Mouse (Mus musculus) lung, postnatal 4 days (tissue): ENCODE measurements around the gene Msx2.

ENCODE experiments used
- DNase-seq, 2 experiments: peaks; one replicate each; pipeline ENCODE4 v3.0.0; 2021

Msx2 gene

GRCm38 (mm10) chr13:53472614-53473124 is at the start of gene Msx2:
Msx2 (minus strand) TSS chr13:53473074.
- peak; percentile 61 to 79 for DNase-seq

GRCm38 (mm10) chr13:53521468-53521867 is 48.6 kb upstream of the Msx2 start:
- DNase-seq = no peak

- DNase-seq = no peak
These were observed 47.6 kb upstream of the Msx2 start for GRCm38 (mm10) chr13:53520343-53520937.

GRCm38 (mm10) chr13:53519727-53520126 is 46.9 kb upstream of the Msx2 start:
- DNase-seq = no peak

DNA sequence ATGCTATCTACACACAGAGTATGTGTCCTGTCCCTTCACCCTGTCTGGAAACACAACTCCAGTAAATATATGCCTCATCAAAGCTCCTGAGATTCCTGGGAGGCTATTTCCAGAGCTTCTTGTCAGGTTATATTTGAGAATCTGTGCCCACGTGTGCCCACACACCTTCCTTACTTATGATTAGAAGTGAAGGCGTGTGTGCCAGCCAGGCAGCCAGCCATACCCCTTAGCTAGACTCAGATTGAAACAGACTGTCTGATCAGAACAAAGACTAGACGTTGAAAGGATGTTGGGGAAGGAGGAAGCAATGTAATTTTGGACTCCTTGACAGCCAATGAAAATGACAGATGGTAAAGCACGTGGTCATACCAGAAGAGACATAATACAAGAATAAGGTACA is 45.4 kb upstream of the Msx2 start:
- DNase-seq = no peak

DNA sequence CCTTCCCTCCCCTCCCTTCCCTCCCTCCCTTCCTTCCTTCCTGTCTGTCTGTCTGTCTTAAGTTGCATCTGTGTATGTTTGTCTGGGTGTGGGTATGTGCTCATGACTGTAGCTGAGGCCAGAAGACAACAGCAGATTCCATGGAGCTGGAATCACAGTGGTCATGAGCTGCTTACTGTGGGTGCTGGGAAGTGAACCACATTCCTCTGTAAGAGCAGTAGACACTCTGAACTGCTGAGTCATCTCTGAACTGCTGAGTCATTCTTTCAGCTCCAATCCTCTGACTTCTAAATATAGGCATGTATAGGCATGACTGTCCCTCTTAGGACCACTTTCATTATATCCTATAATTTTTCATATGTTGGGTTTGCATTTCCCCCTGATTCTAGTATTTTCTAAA is 41.7 kb upstream of the Msx2 start:
- no peak for DNase-seq

- no peak for DNase-seq
These were observed 38.5 kb upstream of the Msx2 start for GRCm38 (mm10) chr13:53511366-53511765.

GRCm38 (mm10) chr13:53502406-53502805 is 29.5 kb upstream of the Msx2 start:
- DNase-seq = no peak

GRCm38 (mm10) chr13:53501561-53502253 is 28.8 kb upstream of the Msx2 start:
- DNase-seq = no peak

- no peak for DNase-seq
These were observed 28.2 kb upstream of the Msx2 start for GRCm38 (mm10) chr13:53501057-53501456.

DNA sequence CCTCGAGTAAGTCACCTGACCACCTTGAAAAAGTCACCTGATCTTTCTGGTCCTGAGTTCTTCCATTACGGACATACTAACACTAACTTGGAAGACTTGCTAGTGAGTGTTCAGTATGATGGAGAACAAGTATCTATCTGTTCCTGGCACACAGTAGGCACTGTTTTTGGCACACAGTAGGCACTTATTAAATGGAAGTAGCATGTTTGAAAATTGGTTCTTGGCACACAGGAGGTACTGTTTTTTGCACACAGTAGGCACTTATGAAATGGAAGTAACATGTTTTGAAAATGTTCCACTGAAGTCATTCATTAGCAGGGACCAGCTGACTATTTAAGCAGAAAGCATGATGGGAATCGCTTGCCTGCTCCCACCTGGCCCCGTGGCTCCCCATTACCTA is 13.6 kb upstream of the Msx2 start:
- no peak for DNase-seq

DNA sequence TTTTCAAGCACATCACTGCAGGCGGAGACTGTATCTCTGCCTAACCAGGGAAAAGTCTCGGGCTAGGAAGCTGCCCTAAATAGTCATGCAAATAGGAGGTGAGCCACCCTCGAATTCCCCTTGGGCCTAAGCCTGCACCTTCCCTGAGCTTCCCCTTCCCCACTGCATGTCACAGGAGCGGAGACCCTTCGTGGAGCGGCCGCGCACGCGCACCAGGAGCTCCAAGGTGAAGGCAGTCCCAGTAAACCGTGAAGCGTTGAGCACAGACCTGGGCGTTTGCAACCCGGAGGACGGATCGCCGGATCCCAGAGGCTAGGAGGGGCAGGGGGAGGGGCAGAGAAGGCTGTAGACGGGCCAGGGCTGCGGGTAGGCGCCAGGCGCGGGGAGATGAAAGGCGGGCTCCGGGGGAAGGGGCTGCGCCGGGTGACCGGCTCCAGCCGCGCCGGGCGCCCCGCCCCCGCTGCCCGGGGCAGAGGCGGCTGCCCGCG is 2.9 kb upstream of the Msx2 start:
- peak in 1 of 2 experiments; percentile 26 for DNase-seq

GRCm38 (mm10) chr13:53474491-53474890 is 1.6 kb upstream of the Msx2 start:
- DNase-seq = no peak

DNA sequence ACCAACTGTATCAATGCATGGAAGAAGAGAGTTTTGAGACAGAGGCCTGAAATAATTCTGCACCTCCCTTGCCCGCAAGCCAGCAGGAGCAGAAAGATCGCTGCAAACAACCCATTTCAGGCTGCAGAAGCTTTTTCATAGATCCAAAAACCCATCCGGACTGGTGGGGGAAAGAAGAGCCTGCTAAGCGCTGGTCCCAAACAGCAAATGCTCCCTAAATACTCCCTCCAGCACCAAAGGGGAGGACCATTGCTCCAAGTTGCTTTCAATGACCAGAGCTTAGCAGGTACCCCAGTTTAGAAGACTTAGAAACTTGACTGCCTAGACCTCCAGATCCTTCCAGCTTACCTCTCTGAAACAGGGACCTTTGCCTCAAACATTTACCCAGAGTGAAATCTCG is 1.1 kb upstream of the Msx2 start:
- DNase-seq = no peak

- no peak for DNase-seq
These were observed 417 bp upstream of the Msx2 start for GRCm38 (mm10) chr13:53473291-53473690.

DNA sequence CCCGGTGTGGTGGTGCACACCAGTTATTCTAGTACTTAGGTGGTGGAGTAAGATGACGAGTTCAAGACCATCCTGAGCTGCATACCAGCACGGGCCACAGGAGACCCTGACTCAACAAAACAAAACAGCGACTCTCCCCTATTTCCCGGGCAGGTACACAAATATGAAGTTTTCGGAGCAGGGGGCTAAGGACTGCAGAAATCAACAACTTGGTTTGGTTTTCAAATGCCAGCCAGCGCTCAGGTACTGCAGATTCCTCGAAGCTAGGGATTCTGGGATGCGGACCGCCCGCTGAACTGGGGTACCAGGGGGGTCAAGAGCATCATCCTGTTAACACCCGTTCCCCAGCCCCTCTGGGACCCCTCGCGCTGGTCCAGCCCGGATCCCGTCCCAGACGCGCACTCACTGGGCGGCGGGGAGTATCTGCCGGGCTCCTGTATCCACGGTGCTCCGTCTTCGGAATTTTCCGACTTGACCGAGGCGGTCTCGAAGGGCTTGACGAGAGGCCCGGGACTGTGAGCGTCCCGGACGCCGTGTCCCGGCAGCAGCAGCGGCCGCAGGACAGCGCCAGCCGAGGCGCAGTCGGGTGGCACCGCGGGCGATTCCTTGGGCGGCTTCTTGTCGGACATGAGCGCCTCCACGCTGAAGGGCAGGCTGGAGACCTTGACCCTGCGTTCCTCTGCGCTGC is 804 bp downstream of the Msx2 start:
- DNase-seq = no peak

GRCm38 (mm10) chr13:53471411-53471810 is 1.5 kb downstream of the Msx2 start:
- DNase-seq = no peak

DNA sequence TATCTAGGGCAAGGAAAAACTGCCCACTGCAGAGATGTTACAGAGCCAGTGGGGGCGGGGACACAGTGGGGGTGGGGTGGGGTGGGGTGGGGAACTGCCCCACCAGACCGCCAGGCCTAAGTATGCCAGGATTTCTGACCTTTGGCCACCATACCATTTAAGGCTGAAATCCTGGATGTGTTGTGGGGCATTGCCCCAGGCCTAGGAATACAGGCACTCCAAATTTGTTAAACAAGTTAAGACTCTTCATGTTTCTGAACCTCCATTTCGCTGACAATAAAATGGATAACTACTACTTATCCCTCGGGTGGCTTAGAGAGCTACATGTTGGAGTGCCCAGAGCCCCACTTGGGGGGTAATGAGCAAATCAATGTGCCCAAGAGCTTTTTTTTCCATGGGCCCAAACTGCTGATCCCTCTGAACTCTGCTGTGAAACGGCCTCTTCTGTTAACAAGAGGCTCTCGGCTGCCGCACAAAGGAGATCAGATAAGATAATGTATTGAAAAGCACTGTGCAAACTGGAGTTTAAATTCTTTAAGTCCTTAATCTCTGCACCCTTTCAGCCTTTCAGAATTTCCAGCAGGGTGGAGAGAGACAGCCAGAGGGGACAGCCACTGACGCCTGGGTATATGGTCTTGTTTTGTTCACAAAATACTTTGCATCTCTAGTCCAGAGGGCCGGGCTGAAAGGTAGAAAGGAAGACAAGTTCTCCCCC is 2.3 kb downstream of the Msx2 start:
- DNase-seq = no peak

DNA sequence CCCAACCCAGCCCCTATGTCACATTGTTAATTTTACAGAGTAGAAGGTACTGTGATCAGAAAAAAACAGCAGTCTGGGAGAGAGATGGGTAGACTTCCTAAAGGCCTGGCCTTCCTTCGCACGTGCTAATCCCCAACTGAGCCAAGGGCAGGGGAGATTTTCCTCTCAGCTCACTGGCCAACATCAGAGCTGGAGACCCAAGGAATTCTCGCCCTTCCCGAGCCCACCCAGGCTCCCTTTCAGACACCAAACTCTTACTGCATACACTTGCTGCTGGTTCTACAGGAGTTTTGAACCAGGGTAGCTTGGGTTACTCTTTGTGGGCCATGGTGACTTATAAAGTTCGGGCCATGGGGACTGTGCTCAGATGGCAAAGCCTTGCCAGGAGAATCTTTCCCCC is 3.1 kb downstream of the Msx2 start:
- no peak for DNase-seq

- DNase-seq = no peak
These were observed 4.7 kb downstream of the Msx2 start for GRCm38 (mm10) chr13:53468171-53468570.

DNA sequence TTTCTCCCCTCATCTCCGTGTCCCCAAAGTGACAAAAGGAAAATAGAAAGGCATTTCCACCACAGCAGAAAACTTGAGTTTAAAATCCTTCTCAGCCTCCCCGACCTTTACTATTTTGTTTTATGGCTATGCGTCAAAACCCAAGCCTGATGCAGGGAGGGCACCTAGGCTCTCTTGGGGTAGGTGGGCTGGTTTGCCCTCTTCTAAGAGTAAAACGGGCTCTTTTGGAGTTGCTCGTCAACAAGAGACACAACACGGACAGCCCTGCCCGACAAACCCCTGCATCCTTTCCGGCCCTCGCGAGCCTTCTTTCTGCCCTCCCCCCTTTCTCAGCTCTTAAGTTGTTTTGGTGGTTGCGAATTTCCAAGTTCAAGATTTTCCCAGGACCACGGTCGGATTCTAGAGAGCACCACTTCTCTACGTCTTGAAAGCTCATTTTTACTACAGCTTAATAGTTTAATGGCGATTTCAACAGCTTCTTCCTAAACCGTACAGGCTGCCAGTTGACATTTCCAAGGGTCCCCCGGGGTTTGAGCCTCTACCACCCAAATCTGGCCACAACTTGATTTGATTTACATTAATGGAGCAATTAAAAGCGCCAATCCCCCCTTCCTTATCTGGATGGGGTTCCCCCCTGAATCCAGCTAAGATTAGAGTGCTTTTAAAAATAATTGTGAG is 6.5 kb downstream of the Msx2 start:
- DNase-seq = no peak

DNA sequence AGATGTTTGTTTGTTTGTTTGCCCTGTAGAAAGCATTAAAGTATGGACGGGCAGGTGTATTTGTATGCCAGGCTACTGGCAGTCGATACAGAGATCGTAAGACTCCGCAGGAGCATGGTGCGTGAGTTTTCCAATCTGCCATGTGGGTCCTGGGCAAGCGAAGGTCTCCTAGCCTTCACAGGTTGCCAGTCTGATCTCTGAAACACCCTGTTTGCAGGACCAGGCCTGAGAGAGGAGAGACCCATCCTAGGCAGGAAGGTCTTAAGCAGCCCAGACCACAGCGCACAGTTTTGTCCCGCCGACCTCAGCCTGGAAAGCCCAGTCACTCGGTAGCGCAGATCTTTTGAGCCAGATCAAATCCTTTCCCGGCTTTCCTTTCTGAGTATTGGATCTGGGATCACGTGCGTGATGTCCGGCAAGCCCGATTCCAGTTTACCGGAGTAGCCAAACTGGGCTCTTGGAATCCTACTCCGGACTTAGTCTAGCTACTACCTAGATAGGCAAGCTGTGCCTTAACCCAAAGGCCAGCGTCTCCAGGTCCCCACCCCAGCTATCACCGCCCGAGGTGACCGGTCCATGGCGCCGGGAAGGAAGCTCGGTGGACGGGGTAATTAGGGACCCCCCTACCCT is 7.6 kb downstream of the Msx2 start:
- DNase-seq = no peak
